Mouse (Mus musculus) CH12.LX (cell line): ENCODE measurements around the gene Cirbp.
A peak's percentile ranks its signal among the peaks of the same experiment; 100 is the strongest.

Source experiments
- CHD2 ChIP-seq: IDR thresholded peaks from 2 replicates; pipeline ENCODE4 v1.6.1; 2011; ENCODE audit warnings: low read length, improper control_type of control experiment
- CTCF ChIP-seq, 2 experiments: IDR thresholded peaks in 1 of 2; conservative IDR thresholded peaks in 1 of 2; 2 replicates each; pipeline ENCODE4 v1.5.1; 2011 to 2012; ENCODE audit warnings: low read depth in 2 of 2, low read length in 2 of 2, improper control_type of control experiment in 1 of 2, inconsistent platforms in 1 of 2, mild to moderate bottlenecking in 1 of 2, moderate library complexity in 1 of 2
- ELF1 ChIP-seq: IDR thresholded peaks from 2 replicates; pipeline ENCODE4 v1.6.1; 2014; ENCODE audit warnings: low read depth, mild to moderate bottlenecking, inconsistent platforms, low read length, improper control_type of control experiment
- EP300 ChIP-seq: IDR thresholded peaks from 2 replicates; pipeline ENCODE4 v1.6.1; 2011; ENCODE audit warnings: low read length, improper control_type of control experiment
- ETS1 ChIP-seq: conservative IDR thresholded peaks from 2 replicates; pipeline ENCODE4 v1.6.1; 2012; ENCODE audit warnings: low read depth, mild to moderate bottlenecking, inconsistent platforms, low read length, improper control_type of control experiment, moderate library complexity
- MAZ ChIP-seq: IDR thresholded peaks from 2 replicates; pipeline ENCODE4 v1.6.1; 2012; ENCODE audit warnings: low read depth, mild to moderate bottlenecking, inconsistent platforms, low read length, improper control_type of control experiment, moderate library complexity
- NRF1 ChIP-seq: IDR thresholded peaks from 2 replicates; pipeline ENCODE4 v1.6.1; 2014; ENCODE audit warnings: low read depth, mild to moderate bottlenecking, inconsistent platforms, low read length, improper control_type of control experiment, moderate library complexity
- POLR2A ChIP-seq: IDR thresholded peaks from 2 replicates; pipeline ENCODE4 v1.6.1; 2011; ENCODE audit warnings: low read depth, mild to moderate bottlenecking, improper control_type of control experiment, low read length
- POLR2AphosphoS2 ChIP-seq: IDR thresholded peaks from 2 replicates; pipeline ENCODE4 v1.6.1; 2011; ENCODE audit warnings: low read depth, low read length, improper control_type of control experiment
- RCOR1 ChIP-seq: conservative IDR thresholded peaks from 2 replicates; pipeline ENCODE4 v1.6.1; 2012; ENCODE audit warnings: low read depth, mild to moderate bottlenecking, inconsistent platforms, low read length, improper control_type of control experiment
- USF1 ChIP-seq: IDR thresholded peaks from 2 replicates; pipeline ENCODE4 v1.6.1; 2014; ENCODE audit warnings: low read depth, mild to moderate bottlenecking, inconsistent platforms, low read length, improper control_type of control experiment

DNA sequence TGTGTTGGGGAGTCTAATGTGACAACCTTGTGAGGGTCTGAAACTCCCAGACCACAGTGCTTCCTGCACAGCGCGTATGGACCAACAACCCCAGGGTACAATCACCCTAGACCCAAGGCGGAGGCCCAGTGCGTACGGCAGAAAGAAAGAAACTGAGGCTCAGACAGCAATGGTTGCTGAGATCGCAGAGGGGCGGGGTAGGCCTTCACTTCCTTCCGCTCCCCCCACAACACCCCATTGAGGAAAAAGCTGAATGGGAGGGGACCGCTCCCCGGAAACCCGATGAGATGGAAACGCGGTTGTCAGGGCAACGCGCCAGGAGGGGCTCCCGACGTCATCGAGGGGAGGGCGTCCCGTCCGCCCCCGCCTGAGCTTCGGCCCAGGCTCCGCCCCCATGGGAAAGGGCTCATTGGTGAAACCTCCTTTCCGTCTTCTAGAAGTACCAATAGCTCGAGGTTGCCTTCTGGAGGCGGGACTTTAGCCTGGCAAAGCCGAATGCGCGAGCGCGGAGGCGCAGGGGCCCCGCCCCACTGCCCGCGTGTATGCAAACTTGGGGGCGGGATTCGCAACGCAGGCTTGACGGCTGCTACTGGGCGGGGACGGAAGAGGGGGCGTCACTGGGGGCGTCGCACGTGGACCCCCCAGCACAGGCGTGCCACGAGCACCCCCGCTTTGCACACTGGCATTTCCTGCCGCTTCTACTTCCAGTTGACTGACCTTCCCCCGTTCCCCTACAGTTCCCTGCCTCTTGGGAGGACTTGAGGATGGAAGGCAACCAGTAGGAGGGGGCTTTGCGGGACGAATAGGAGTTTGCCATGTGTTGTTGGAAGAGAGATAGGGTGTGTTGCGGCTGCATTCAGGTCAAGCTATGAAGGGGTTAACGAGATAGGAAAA lies 6.0 kb upstream of the Cirbp start:
- TF ChIP-seq USF1: no peak
- no peak for TF ChIP-seq CTCF (conservative IDR thresholded peaks at IDR 0.05 in 1 of 2, IDR thresholded peaks at IDR 0.05 in 1 of 2; ENCODE audit: low read depth in 2 of 2, low read length in 2 of 2)
- peak; percentile 99 for TF ChIP-seq MAZ
- peak; percentile 75; the same call in 1 of the 2 replicates for TF ChIP-seq CHD2
- no peak for TF ChIP-seq EP300
- TF ChIP-seq RCOR1: no peak
- TF ChIP-seq NRF1: peak; percentile 87
- peak; percentile 59 for TF ChIP-seq ETS1
- peak; percentile 90 for TF ChIP-seq ELF1
- TF ChIP-seq POLR2AphosphoS2: no peak
- peak; percentile 54 for TF ChIP-seq POLR2A
